Mouse (Mus musculus) mature B cell (primary cell): ENCODE measurements around the gene Catsperb.
"Not testable (repeated sequence)": the region's sequence is repeated elsewhere in the genome, so short reads cannot be mapped to it uniquely, and the experiment has no call there.

Experiments
- in situ Hi-C: fragments of 300-500 bp; cut with MboI; formaldehyde crosslinking; loops from 2 replicates; pipeline ENCODE4 v1.14.3; 2019

The Catsperb gene

DNA sequence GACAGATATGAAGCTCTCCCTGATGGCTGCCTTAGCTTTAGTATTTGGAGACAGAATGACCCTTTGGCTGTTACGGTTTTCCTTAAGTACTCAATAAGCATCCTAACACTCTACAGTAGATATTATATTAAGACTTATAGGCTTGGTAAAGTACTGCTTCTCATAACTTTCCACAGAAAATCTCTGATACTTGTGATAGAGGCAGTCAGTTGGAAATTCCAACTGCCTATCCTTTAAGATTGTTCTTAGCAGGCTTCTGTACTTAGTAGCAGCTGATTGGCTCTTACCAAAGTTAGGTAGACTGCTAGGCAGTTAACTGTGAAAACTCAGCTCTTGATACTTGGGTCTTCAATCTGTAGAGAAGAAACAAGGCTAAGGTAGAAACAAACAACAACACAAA is at the start of gene Catsperb:
Gene Catsperb (plus strand): TSS at position 301 of the 400 bp plus-strand sequence.
- in situ Hi-C loops = not testable (repeated sequence)

DNA sequence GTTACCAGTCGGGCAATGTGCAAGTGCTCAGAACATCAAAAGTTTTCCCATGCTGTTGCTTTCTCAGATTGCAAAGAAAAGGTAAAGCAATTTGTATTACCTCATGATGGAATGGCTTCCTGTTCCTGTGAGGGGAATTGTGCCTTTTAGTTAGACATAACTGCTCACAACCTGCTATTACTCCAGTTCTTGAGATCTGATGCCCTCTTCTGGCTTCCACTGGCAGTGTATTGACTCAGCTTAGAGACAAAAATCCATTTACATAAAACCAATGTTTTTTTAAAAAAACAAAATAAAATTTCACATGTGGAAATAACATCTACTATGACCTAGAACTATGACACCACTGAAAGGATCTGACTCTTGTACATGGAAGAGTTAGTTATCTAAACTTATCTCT is 43.0 kb upstream of the Catsperb start:
- in situ Hi-C loops = not testable (repeated sequence)

DNA sequence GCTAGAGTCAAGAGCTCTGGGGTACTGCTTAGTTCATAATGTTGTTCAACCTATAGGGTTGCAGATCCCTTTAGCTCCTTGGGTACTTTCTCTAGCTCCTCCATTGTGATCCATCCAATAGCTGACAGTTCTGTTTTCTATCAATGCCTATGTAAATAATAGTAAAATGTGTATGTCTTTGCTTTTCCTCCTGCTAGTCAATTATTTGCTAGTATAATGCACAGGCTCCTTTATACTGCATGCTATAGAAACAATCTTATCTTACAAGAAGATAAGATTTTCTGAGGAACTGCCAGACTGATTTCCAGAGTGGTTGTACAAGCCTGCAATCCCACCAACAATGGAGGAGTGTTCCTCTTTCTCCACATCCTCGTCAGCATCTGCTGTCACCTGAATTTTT is 23.0 kb upstream of the Catsperb start:
- in situ Hi-C loops = not testable (repeated sequence)

DNA sequence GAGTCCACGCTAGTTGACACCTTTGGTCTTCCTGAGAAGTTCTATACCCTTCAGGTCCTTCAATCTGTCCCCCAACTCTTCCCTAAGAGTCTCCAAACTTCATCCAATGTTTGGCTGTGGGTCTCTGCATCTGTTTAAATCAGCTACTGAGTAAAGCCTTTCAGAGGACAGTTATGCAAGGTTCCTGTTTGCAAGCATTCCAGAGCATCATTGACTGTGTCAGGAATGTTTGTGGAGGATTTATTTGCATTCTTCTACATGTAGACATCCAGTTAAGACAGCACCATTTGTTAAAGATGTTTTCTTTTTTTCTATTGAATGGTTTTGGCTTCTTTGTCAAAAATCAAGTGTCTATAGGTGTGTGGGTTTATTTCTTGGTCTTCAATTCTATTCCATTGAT is 21.7 kb downstream of the Catsperb start:
- in situ Hi-C loops = no loop called here

DNA sequence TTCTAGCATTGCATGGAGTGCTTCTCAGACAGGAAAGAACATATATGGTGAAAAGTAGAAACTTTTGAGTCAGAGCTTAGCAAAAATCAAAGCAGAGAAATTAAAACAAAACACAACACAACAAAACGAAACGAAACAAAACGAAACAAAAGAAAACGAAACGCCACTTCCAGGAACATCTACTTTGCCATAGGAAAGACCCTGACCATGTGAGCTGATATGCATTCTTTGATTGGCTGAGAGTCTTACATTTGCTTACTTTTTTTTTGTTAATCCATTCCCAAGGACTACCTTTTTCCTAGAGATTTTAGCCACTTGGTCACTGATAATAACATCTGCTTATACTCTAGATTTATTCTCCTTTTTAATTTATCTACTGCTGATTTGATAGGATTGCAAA is 57.6 kb downstream of the Catsperb start:
- in situ Hi-C loops = no loop called here

DNA sequence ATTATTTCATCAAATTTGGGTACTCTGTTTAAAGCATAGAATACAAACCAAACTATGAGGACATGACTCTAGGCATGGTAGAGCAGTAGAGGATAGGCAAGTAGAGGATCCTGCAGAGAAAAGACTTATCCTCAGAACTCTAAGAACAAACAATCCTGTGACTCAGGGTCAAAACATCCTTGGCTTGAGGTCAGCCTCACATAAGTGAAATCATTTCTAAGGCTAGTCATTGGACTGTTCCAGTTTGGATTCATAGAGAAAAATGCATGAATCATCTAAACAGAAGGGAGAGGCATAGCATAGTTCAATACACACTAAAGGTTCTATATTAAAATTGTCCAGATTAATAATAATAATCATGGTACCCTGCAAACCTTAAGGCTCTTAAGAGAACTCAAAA is 79.1 kb downstream of the Catsperb start:
- in situ Hi-C loops = no loop called here

DNA sequence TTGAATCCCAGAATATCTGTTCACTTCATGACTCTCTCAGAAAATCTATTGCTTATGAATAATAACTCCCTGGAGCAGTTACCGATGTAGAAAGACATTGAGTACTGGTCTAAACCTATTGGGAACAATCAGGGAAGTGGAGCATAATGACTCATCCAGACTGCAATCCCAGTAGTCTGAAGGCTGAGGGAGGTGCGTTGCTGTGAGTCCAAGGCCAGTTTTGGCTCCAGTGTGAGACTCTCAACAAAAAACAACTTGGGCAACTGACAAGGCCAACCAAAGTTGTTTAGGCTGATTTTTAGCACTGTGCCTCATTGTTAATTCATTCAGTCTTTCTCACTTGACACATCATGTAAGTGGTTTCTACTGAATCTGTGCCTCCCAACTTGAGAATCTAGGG is 106.9 kb downstream of the Catsperb start:
- in situ Hi-C loops = not testable (repeated sequence)

DNA sequence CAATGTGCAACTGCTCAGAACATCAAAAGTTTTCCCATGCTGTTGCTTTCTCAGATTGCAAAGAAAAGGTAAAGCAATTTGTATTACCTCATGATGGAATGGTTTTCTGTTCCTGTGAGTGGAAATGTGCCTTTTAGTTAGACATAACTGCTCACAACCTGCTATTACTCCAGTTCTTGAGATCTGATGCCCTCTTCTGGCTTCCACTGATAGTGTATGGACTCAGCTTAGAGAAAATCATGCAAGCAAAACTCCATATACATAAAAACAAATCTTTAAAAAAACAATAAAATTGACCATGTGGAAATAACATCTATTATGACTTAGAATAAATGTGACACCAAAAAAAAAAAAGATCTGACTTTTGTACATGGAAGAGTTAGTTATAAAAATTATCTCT is 202.2 kb downstream of the Catsperb start:
- in situ Hi-C loops = not testable (repeated sequence)

DNA sequence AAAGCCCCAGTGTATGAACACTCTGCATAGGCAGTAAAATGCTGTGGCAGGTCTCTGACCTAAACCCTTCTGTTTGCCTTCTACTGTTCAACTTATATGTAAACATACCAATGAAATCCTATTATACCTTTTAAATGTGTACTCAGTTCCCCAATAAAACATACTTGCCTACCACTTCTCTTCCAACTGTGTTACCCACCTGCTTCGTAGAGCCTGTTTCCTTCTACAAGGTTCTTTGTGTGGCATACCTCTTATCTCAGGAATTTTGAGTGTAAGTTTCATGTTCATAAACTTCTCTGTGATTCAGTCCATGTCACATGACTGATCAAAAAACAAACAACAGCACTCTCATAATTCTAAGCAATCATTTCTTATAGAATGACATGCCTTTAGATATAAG is 228.7 kb downstream of the Catsperb start:
- in situ Hi-C loops = no loop called here

DNA sequence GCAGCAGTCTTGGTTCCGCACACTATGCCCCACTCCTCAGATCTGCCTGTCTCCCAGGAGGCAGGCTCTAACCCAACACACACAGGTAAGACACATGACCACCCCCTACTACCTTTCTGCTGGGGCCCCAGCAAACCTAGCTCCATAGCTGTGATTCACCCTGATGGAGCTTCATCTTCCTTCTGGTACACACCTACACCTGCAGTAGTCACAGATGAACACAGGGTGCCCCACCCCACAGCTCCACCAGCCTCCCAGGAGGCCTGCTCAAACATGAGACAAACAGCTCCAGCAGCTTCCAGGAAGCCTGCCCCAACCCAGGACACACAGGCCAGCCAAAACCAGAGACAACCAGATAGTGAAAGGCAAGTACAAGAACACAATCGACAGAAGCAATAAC is 263.0 kb downstream of the Catsperb start:
- in situ Hi-C loops = no loop called here
